Mouse (Mus musculus): Measurements from ENCODE around the gene Lcor.

- no peak for TF ChIP-seq POLR2A (IDR thresholded peaks at IDR 0.05; ENCODE audit: insufficient read depth, low read depth, low read length)
- no peak for TF ChIP-seq CTCF (IDR thresholded peaks at IDR 0.05; ENCODE audit: insufficient read depth, low read depth, low read length)
Measured at GRCm38 (mm10) chr19:41597170-41597894, 114.9 kb downstream of the Lcor start.

Measured in olfactory bulb, adult 2 months (tissue).